Mouse (Mus musculus) spleen, postnatal 36 days (tissue): Measurements from ENCODE around the gene Heatr9.

ENCODE experiments used
- DNase-seq, 2 experiments: peaks; one replicate each; pipeline ENCODE4 v3.0.0; 2022; ENCODE audit warnings: low spot score in 2 of 2, mixed read lengths in 1 of 2

The Heatr9 gene

GRCm38 (mm10) chr11:83533192-83533591 lies 11.2 kb upstream of the Heatr9 start:
- no peak for DNase-seq

GRCm38 (mm10) chr11:83530360-83530759 lies 8.4 kb upstream of the Heatr9 start, which contains the start of gene Ccl5:
Ccl5 (minus strand) TSS chr11:83530518.
- no peak for DNase-seq

- no peak for DNase-seq
Measured at GRCm38 (mm10) chr11:83529024-83529423, 7.0 kb upstream of the Heatr9 start.

GRCm38 (mm10) chr11:83518371-83518770 lies 3.6 kb downstream of the Heatr9 start:
- no peak for DNase-seq

- no peak for DNase-seq
Measured at GRCm38 (mm10) chr11:83517153-83517552, 4.8 kb downstream of the Heatr9 start.

- no peak for DNase-seq
Measured at GRCm38 (mm10) chr11:83509521-83509920, 12.5 kb downstream of the Heatr9 start.

GRCm38 (mm10) chr11:83504308-83504707 lies 17.7 kb downstream of the Heatr9 start:
- no peak for DNase-seq

- DNase-seq = no peak
Measured at GRCm38 (mm10) chr11:83495571-83495970, 26.4 kb downstream of the Heatr9 start.

GRCm38 (mm10) chr11:83491488-83491887 lies 30.5 kb downstream of the Heatr9 start:
- DNase-seq = no peak

GRCm38 (mm10) chr11:83473235-83474016 lies 48.5 kb downstream of the Heatr9 start:
- DNase-seq = no peak

GRCm38 (mm10) chr11:83472324-83473234 lies 49.4 kb downstream of the Heatr9 start, which contains the start of gene Taf15:
Taf15 (plus strand) TSS chr11:83473086.
- peak; percentile 98 for DNase-seq

GRCm38 (mm10) chr11:83471766-83472165 lies 50.2 kb downstream of the Heatr9 start:
- no peak for DNase-seq

GRCm38 (mm10) chr11:83468765-83469164 lies 53.2 kb downstream of the Heatr9 start:
- no peak for DNase-seq

GRCm38 (mm10) chr11:83467120-83467652 lies 54.8 kb downstream of the Heatr9 start:
- no peak for DNase-seq

- no peak for DNase-seq
Measured at GRCm38 (mm10) chr11:83465976-83466375, 56.0 kb downstream of the Heatr9 start.

- DNase-seq = peak in 1 of 2 experiments; percentile 35
Measured at GRCm38 (mm10) chr11:83462711-83463244, 59.2 kb downstream of the Heatr9 start, which contains the start of gene Mmp28. Mmp28 (minus strand) TSS chr11:83463071.
